28 mouse cellular contexts compared by ENCODE assay signal in the genomic region with DNA sequence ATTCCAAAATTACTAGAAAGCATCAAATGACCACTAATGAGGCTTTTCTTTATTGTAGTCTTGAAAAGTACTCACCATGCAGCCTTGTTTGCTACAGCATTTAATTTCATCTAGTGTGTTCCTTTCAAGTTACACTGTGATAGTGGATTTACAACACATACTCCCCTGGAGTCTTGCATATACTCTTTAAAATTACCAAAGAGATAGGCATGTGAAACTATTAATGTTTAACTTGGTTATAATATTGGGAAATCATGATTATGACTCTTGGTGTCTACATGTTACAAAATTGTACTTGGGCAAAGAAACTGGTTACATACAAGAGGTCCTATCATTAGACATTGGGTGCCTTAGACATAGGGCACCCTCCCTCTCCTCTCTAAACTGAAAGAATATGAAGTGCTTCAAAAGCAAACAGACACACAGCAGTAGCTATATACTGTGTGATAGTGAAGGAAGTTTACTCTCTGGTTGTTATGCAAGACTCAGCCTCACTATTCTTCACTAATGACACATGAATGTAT.
"Had no signal": no experiment of that assay in that cellular context is flagged by ENCODE, and none has a peak within 500 bp of the region (broad histone marks: within the 10 kb centered on the region; RNA-seq: fewer than 3 reads in every experiment).

No protein-coding gene starts in this region.

- H3K4me3 ChIP-seq: embryonic facial prominence, embryonic 10.5 days; embryonic facial prominence, embryonic 12.5 days; embryonic facial prominence, embryonic 13.5 days; embryonic facial prominence, embryonic 15.5 days; erythroblast, embryonic 14.5 days; forebrain, embryonic 10.5 days; forebrain, embryonic 12.5 days; forebrain, embryonic 13.5 days; forebrain, embryonic 15.5 days; gastrocnemius, adult 2 months had no signal

- ATAC-seq: forebrain, embryonic 13.5 days; forebrain, embryonic 14.5 days; forebrain, embryonic 15.5 days; forebrain, embryonic 16.5 days; forebrain, postnatal 0 days had no signal

- H3K27me3 ChIP-seq: embryonic facial prominence, embryonic 12.5 days; embryonic facial prominence, embryonic 13.5 days; embryonic facial prominence, embryonic 15.5 days; forebrain, embryonic 12.5 days; forebrain, embryonic 13.5 days; forebrain, embryonic 15.5 days had no signal

- H3K9ac ChIP-seq: embryonic facial prominence, embryonic 12.5 days; embryonic facial prominence, embryonic 13.5 days; embryonic facial prominence, embryonic 15.5 days; forebrain, embryonic 12.5 days; forebrain, embryonic 13.5 days; forebrain, embryonic 15.5 days; forebrain, postnatal 0 days had no signal

- DNase-seq: cerebellum, adult 18-20 months; cerebellum, adult 2 months; cerebellum, adult 8-10 months; cerebellum, adult 9-10 months; cerebellum, adult 9-11 months; cerebellum, postnatal 10 days; cerebellum, postnatal 14 days; cerebellum, postnatal 25 days; cerebellum, postnatal 36 days; embryo, embryonic 11 days; forebrain, postnatal 0 days; gastrocnemius, adult 2 months; gastrocnemius, postnatal 10 days; gastrocnemius, postnatal 14 days; gastrocnemius, postnatal 25 days; gastrocnemius, postnatal 36 days; heart, adult 11 months had no signal

- H3K36me3 ChIP-seq: embryonic facial prominence, embryonic 10.5 days; embryonic facial prominence, embryonic 12.5 days; embryonic facial prominence, embryonic 13.5 days; embryonic facial prominence, embryonic 15.5 days; forebrain, embryonic 10.5 days; forebrain, embryonic 12.5 days; forebrain, embryonic 15.5 days had no signal

- H3K27ac ChIP-seq: embryonic facial prominence, embryonic 10.5 days; embryonic facial prominence, embryonic 12.5 days; embryonic facial prominence, embryonic 13.5 days; embryonic facial prominence, embryonic 15.5 days; forebrain, embryonic 10.5 days; forebrain, embryonic 12.5 days; forebrain, embryonic 13.5 days; forebrain, embryonic 15.5 days; gastrocnemius, adult 2 months had no signal

- H3K4me2 ChIP-seq: embryonic facial prominence, embryonic 12.5 days; embryonic facial prominence, embryonic 13.5 days; embryonic facial prominence, embryonic 15.5 days; forebrain, embryonic 12.5 days; forebrain, embryonic 13.5 days; forebrain, embryonic 15.5 days had no signal

- H3K4me1 ChIP-seq: embryonic facial prominence, embryonic 10.5 days; embryonic facial prominence, embryonic 12.5 days; embryonic facial prominence, embryonic 13.5 days; embryonic facial prominence, embryonic 15.5 days; forebrain, embryonic 10.5 days; forebrain, embryonic 12.5 days; forebrain, embryonic 13.5 days; forebrain, embryonic 15.5 days had no signal

- H3K9me3 ChIP-seq: embryonic facial prominence, embryonic 10.5 days; embryonic facial prominence, embryonic 12.5 days; embryonic facial prominence, embryonic 13.5 days; embryonic facial prominence, embryonic 15.5 days; forebrain, embryonic 10.5 days; forebrain, embryonic 12.5 days; forebrain, embryonic 13.5 days; forebrain, embryonic 15.5 days had no signal
